Mouse (Mus musculus): ENCODE measurements around the gene Jtb.

Jtb gene

GRCm38 (mm10) chr3:90231507-90232333, at the start of gene Jtb:
Gene Jtb, plus strand, starts transcription at chr3:90231597.
- DNase-seq (ENCODE audit: low spot score in 2 of 2), result peak; percentile 85 to 94

DNA sequence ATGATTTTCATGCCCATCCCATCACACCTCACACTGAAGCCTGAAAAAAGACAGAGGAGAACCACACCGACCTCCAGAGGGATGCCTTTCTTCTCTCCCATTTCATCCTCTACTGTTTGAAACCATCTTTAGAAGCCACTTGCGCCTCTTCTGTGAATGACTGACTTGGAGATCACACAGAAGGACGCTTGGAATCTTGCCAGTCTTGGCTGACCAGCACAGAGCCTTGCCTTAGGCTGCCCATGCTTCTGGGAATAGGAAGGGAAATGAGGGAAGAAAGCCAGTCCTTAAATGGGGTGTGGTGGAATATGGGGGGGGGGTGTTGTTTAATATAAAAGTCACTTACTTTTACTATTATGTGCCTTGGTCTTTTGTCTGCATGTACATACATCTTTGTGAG, 47.8 kb upstream of the Jtb start:
- DNase-seq (ENCODE audit: low spot score in 2 of 2), result no peak

- no peak for DNase-seq (ENCODE audit: low spot score in 2 of 2)
These were observed 40.4 kb upstream of the Jtb start for GRCm38 (mm10) chr3:90190859-90191510.

GRCm38 (mm10) chr3:90194759-90195158, 36.6 kb upstream of the Jtb start:
- DNase-seq (ENCODE audit: low spot score in 2 of 2), result no peak

DNA sequence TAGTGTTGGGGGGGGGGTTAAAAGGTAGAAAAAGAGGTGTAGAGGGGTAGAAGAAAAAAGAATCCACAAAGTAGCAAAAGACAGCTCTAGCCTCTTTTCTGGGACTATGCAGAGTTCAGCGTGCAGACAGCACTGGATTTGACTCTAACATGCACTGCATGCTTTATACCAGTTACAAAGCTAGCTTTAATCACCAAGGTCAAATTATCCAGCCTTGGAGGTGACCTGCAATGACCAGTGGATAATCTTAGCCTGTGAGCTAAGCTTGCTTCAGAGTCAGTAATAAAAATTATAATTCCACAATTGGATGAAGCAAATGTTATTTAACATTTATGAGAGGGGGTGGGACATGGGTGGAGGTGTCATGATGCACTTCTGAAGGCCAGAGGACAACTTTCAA, 35.8 kb upstream of the Jtb start:
- no peak for DNase-seq (ENCODE audit: low spot score in 2 of 2)

DNA sequence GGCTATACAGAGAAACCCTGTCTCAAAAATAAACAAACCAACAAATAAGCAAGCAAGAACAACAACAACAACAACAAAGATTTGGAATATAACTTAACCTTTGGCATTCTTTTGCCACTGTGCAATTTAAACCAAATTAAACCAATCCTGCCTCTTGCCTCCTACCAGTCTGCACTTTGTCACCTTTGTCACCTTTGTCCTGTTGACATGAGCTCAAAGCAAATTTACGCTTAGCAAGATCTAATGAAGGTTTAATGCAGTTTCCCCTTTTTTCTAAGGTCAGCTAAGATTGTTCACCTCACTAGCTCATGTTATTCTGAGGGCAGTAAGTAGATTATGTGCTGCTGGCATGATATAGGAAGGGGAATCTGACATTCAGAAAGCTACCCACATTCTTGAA, 33.8 kb upstream of the Jtb start:
- DNase-seq (ENCODE audit: low spot score in 2 of 2), result no peak

- no peak for DNase-seq (ENCODE audit: low spot score in 2 of 2)
These were observed 28.5 kb upstream of the Jtb start for GRCm38 (mm10) chr3:90202884-90203283.

GRCm38 (mm10) chr3:90203619-90204018, 27.8 kb upstream of the Jtb start:
- no peak for DNase-seq (ENCODE audit: low spot score in 2 of 2)

DNA sequence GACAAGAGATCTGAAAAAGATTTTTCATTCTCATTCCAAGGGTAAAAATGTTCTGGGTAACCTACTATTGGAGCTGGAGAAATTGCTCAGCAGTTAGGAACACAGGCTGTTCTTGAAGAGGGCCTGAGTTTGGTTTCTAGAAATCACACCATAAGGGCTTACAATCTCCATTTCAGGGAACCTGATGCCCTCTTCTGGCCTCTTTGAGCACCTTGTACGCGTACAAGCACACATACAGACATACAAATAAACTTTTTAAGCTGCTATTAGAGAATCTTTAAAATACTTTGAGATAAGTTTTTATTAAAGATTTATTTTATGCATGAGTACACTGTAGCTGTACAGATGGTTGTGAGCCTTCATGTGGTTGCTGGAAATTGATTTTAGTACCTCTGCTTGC, 26.8 kb upstream of the Jtb start:
- no peak for DNase-seq (ENCODE audit: low spot score in 2 of 2)

DNA sequence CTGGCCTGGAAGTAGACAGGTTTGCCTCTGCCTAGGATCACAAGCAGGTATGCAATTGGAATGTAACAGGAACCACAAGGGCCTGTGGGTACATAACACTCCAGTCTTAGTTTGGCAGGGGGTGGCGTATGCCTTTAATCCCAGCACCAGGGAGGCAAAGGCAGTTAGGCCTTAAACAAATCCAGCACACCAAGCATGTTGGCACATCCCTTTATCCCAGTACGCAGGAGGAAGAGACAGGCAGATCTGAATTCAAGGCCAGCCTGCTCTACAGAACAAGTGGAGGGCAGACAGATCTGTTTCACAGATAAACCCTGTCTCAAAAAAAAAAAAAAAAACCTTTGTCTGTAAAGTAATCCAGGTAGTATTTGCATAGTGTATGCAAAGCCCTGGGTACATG, 22.7 kb upstream of the Jtb start:
- DNase-seq (ENCODE audit: low spot score in 2 of 2), result no peak

GRCm38 (mm10) chr3:90209908-90210566, 21.4 kb upstream of the Jtb start:
- no peak for DNase-seq (ENCODE audit: low spot score in 2 of 2)

GRCm38 (mm10) chr3:90211475-90212398, 19.7 kb upstream of the Jtb start:
- DNase-seq (ENCODE audit: low spot score in 2 of 2), result no peak

DNA sequence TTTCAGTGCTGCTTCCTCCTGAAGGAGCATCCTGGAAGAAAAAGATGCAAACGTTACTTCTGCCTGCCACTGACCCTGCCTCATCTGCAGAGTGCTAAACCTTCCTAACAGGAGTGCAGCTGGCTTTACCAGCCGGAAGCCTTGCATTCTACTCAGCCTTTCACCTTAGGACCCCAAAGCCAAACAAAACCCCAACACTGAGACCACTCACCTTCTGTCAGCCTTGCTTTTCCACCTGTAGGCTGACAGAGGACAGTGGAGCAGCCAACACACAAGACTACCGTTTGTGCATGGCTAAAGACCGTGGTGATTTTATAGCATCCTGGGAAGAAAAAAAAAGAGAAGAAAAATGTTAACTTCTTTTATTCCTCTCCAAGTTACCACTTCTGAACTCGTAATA, 18.7 kb upstream of the Jtb start:
- DNase-seq (ENCODE audit: low spot score in 2 of 2), result no peak

- peak; percentile 88 to 89 for DNase-seq (ENCODE audit: low spot score in 2 of 2)
These were observed 18.0 kb upstream of the Jtb start, which contains the start of the genes Rps27 and Rab13 for GRCm38 (mm10) chr3:90213377-90213866. Gene Rps27, minus strand, starts transcription at chr3:90213651. Gene Rab13, plus strand, starts transcription at chr3:90213695.

- DNase-seq (ENCODE audit: low spot score in 2 of 2), result no peak
These were observed 17.3 kb upstream of the Jtb start for GRCm38 (mm10) chr3:90213956-90214684.

GRCm38 (mm10) chr3:90215825-90216380, 15.5 kb upstream of the Jtb start:
- DNase-seq (ENCODE audit: low spot score in 2 of 2), result no peak

GRCm38 (mm10) chr3:90220088-90220487, 11.3 kb upstream of the Jtb start:
- DNase-seq (ENCODE audit: low spot score in 2 of 2), result peak; percentile 43 to 46

DNA sequence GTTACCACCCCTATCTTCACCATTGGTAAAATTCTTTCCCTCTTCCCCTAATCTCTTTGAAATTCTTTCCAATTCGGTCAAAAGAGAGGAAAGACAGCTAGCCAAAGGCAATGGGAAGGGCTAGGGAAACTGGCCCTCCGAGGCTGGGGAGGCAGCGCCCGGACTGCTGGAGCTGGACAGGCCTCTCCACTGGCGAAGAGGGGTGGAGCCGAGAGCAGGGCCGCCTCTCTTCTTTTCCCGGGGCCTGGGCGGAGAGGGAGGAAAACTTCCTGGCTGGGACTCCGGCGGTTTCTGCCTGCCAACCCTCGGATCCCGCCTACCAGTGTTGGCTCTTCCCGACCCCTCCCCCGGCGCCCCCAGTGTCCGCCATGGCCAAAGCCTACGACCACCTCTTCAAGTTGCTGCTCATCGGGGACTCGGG, 10.9 kb upstream of the Jtb start:
- DNase-seq (ENCODE audit: low spot score in 2 of 2), result peak; percentile 70 to 86

GRCm38 (mm10) chr3:90221123-90221522, 10.3 kb upstream of the Jtb start:
- DNase-seq (ENCODE audit: low spot score in 2 of 2), result no peak

GRCm38 (mm10) chr3:90222455-90222854, 8.9 kb upstream of the Jtb start:
- no peak for DNase-seq (ENCODE audit: low spot score in 2 of 2)

Data from urinary bladder, postnatal 36 days (tissue).